In genomic region chr16:29034053-29034794, GRCm38 (mm10) we compare ENCODE assay signal across 9 mouse cellular contexts.
DNase-seq lines count a peak whose midpoint lies in the region; ATAC-seq and TF ChIP-seq lines count a peak whose summit lies in the region.
"Had no signal": no experiment of that assay in that cellular context is flagged by ENCODE, and none has a peak within 500 bp of the region (broad histone marks: within the 10 kb centered on the region; RNA-seq: fewer than 3 reads in every experiment).

No protein-coding gene starts in this region.

- TF ChIP-seq CTCF in E14TG2a.4 (conservative IDR thresholded peaks at IDR 0.05; ENCODE audit: low read length): no peak

- H3K4me2 ChIP-seq in embryonic facial prominence, embryonic 12.5 days (replicated peaks): no peak overlapping the region
- H3K4me2 ChIP-seq in midbrain, embryonic 13.5 days (replicated peaks): peak overlapping the region; percentile 37
- H3K4me2 ChIP-seq in intestine, embryonic 15.5 days (replicated peaks): no peak overlapping the region
- H3K4me2 ChIP-seq: liver, embryonic 12.5 days had no signal

- ATAC-seq in embryonic facial prominence, embryonic 12.5 days (ENCODE audit: insufficient number of reproducible peaks, insufficient read depth, low FRiP score, low TSS enrichment): 0 out of 2 replicates have a peak, but pooled peaks have one; percentile 56
- peak; percentile 87 for ATAC-seq in midbrain, embryonic 13.5 days
- ATAC-seq in intestine, embryonic 15.5 days: no peak
- no peak for ATAC-seq in erythroid progenitor cell, adult 5-6 weeks (replicated peaks; ENCODE audit: low FRiP score, poor library complexity, severe bottlenecking)
- ATAC-seq: liver, embryonic 12.5 days had no signal

- peak; percentile 57 for DNase-seq in brain, adult 2 months (ENCODE audit: low read depth, low spot score)
- no peak for DNase-seq in T-cell, adult 2 months (ENCODE audit: low spot score)
- DNase-seq: thymus, postnatal 14 days had no signal

- H3K27me3 ChIP-seq in E14TG2a.4 (ENCODE audit: insufficient read depth, low read length): 0 out of 2 replicates have a peak, but pooled peaks cover 5% of the 10 kb centered on the region
- no peaks in the 10 kb centered on the region for H3K27me3 ChIP-seq in embryonic facial prominence, embryonic 12.5 days
- no peaks in the 10 kb centered on the region for H3K27me3 ChIP-seq in midbrain, embryonic 13.5 days
- no peaks in the 10 kb centered on the region for H3K27me3 ChIP-seq in intestine, embryonic 15.5 days (replicated peaks)
- H3K27me3 ChIP-seq: liver, embryonic 12.5 days had no signal

- H3K9me3 ChIP-seq in E14TG2a.4 (ENCODE audit: low read length): no peaks in the 10 kb centered on the region
- no peaks in the 10 kb centered on the region for H3K9me3 ChIP-seq in embryonic facial prominence, embryonic 12.5 days
- H3K9me3 ChIP-seq in midbrain, embryonic 13.5 days: no peaks in the 10 kb centered on the region
- H3K9me3 ChIP-seq in intestine, embryonic 15.5 days: no peaks in the 10 kb centered on the region
- H3K9me3 ChIP-seq: liver, embryonic 12.5 days had no signal

- no peak overlapping the region for H3K9ac ChIP-seq in embryonic facial prominence, embryonic 12.5 days
- no peak overlapping the region for H3K9ac ChIP-seq in midbrain, embryonic 13.5 days (replicated peaks)
- no peak overlapping the region for H3K9ac ChIP-seq in intestine, embryonic 15.5 days
- H3K9ac ChIP-seq: liver, embryonic 12.5 days had no signal

- 58% methylated on average over 16 of the region's 16 CpGs for WGBS in embryonic facial prominence, embryonic 12.5 days
- 38% methylated on average over 16 of the region's 16 CpGs for WGBS in midbrain, embryonic 13.5 days
- 60% methylated on average over 16 of the region's 16 CpGs for WGBS in intestine, embryonic 15.5 days

- peaks cover 10% of the 10 kb centered on the region for H3K4me1 ChIP-seq in E14TG2a.4 (replicated peaks; ENCODE audit: low read depth, low read length)
- no peaks in the 10 kb centered on the region for H3K4me1 ChIP-seq in embryonic facial prominence, embryonic 12.5 days
- peaks cover 19% of the 10 kb centered on the region for H3K4me1 ChIP-seq in midbrain, embryonic 13.5 days (replicated peaks)
- H3K4me1 ChIP-seq in intestine, embryonic 15.5 days (replicated peaks): no peaks in the 10 kb centered on the region
- H3K4me1 ChIP-seq: liver, embryonic 12.5 days had no signal

- H3K36me3 ChIP-seq in E14TG2a.4 (ENCODE audit: insufficient read depth, low read length): no peaks in the 10 kb centered on the region
- H3K36me3 ChIP-seq in embryonic facial prominence, embryonic 12.5 days: no peaks in the 10 kb centered on the region
- no peaks in the 10 kb centered on the region for H3K36me3 ChIP-seq in midbrain, embryonic 13.5 days
- no peaks in the 10 kb centered on the region for H3K36me3 ChIP-seq in intestine, embryonic 15.5 days
- H3K36me3 ChIP-seq: liver, embryonic 12.5 days had no signal

- H3K4me3 ChIP-seq in E14TG2a.4 (replicated peaks; ENCODE audit: low read length): peak overlapping the region; percentile 64
- no peak overlapping the region for H3K4me3 ChIP-seq in embryonic facial prominence, embryonic 12.5 days
- 0 out of 2 replicates have a peak overlapping the region, but pooled peaks have one; percentile 8 for H3K4me3 ChIP-seq in midbrain, embryonic 13.5 days (replicated peaks)
- no peak overlapping the region for H3K4me3 ChIP-seq in intestine, embryonic 15.5 days (replicated peaks)
- H3K4me3 ChIP-seq: liver, embryonic 12.5 days had no signal

- H3K27ac ChIP-seq in embryonic facial prominence, embryonic 12.5 days: no peak overlapping the region
- peak overlapping the region; percentile 63 for H3K27ac ChIP-seq in midbrain, embryonic 13.5 days
- H3K27ac ChIP-seq in intestine, embryonic 15.5 days: no peak overlapping the region
- H3K27ac ChIP-seq: liver, embryonic 12.5 days had no signal

Comparison
In these comparisons a context has a peak if more than half of its experiments do, and no peak if none do; other contexts are left out.
1. H3K4me3 ChIP-seq: peak in E14TG2a.4 (single experiment) and midbrain, embryonic 13.5 days (single experiment); none in embryonic facial prominence, embryonic 12.5 days (single experiment) and intestine, embryonic 15.5 days (single experiment).
2. ATAC-seq: peak in embryonic facial prominence, embryonic 12.5 days (single experiment) and midbrain, embryonic 13.5 days (single experiment); none in intestine, embryonic 15.5 days (single experiment) and erythroid progenitor cell, adult 5-6 weeks (single experiment).